ENCODE assay signal across 8 mouse cellular contexts in the genomic region with DNA sequence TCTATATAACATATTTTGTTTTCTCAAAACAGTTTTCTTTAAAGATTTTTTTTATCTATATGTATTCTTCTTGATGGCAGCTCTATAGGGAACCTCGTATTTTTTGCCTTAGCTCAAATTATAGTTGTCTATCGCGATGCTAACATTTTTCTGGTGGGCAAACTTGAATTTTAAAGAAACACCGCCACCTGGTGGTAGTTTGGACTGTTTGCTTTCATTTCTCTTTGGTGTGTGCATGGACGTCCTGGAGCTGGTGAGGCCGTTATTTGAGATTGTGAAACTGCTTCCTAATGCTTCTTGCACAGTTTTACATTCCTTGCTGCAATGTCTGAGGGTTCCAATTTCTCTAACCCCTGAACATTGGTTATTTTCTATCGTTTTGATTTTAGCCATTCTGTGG. TPM values are rescaled to one million over a fixed set of nuclear protein-coding genes. Genes with fewer than 3 reads are reported as not detected.
A peak's percentile ranks its signal among the peaks of the same experiment; 100 is the strongest.
DNase-seq lines count a peak whose midpoint lies in the region; ATAC-seq lines count a peak whose summit lies in the region.

No protein-coding gene starts in this region.

- WGBS in embryonic facial prominence, embryonic 10.5 days = 6% methylated on average over 7 of the region's 7 CpGs
- 6% methylated on average over 7 of the region's 7 CpGs for WGBS in heart, embryonic 14.5 days
- WGBS in neural tube, embryonic 13.5 days = 3% methylated on average over 7 of the region's 7 CpGs

- peak; percentile 87 for DNase-seq in CD4-positive, CD25-positive, alpha-beta regulatory T cell, adult 2 months (ENCODE audit: low read depth, low spot score)
- DNase-seq in adrenal gland, postnatal 25 days = peak; percentile 55
- peak; percentile 73 for DNase-seq in embryonic facial prominence, embryonic 10.5 days (ENCODE audit: low spot score)
- peak; percentile 87 for DNase-seq in layer of hippocampus, adult 11-12 months (ENCODE audit: low spot score)
- peak; percentile 47 to 74 for DNase-seq in lung, adult 18-20 months
- DNase-seq in testis, postnatal 14 days (ENCODE audit: low spot score) = peak; percentile 38

- no peaks in the 10 kb centered on the region for H3K4me1 ChIP-seq in embryonic facial prominence, embryonic 10.5 days
- H3K4me1 ChIP-seq in heart, embryonic 14.5 days (ENCODE audit: control insufficient read depth in 2 of 2, insufficient read depth in 2 of 2, low read length in 2 of 2) = no peaks in the 10 kb centered on the region
- no peaks in the 10 kb centered on the region for H3K4me1 ChIP-seq in neural tube, embryonic 13.5 days (replicated peaks)

- H3K27ac ChIP-seq in embryonic facial prominence, embryonic 10.5 days (replicated peaks) = no peak overlapping the region
- H3K27ac ChIP-seq in heart, embryonic 14.5 days (replicated peaks in 1 of 2; ENCODE audit: control insufficient read depth in 1 of 2, insufficient read depth in 1 of 2, low read depth in 2 of 2, low read length in 2 of 2) = no peak overlapping the region
- H3K27ac ChIP-seq in neural tube, embryonic 13.5 days (replicated peaks) = no peak overlapping the region

- H3K27me3 ChIP-seq in embryonic facial prominence, embryonic 10.5 days (replicated peaks; ENCODE audit: low read depth, poor library complexity, severe bottlenecking) = no peaks in the 10 kb centered on the region
- no peaks in the 10 kb centered on the region for H3K27me3 ChIP-seq in heart, embryonic 14.5 days (ENCODE audit: control insufficient read depth, insufficient read depth, low read length)
- no peaks in the 10 kb centered on the region for H3K27me3 ChIP-seq in neural tube, embryonic 13.5 days

- H3K9me3 ChIP-seq in embryonic facial prominence, embryonic 10.5 days = no peaks in the 10 kb centered on the region
- peaks cover 5% of the 10 kb centered on the region; the same call in 1 of the 2 replicates for H3K9me3 ChIP-seq in heart, embryonic 14.5 days (ENCODE audit: control insufficient read depth, low read length)
- no peaks in the 10 kb centered on the region for H3K9me3 ChIP-seq in neural tube, embryonic 13.5 days

- H3K4me2 ChIP-seq in heart, embryonic 14.5 days (ENCODE audit: low read length) = peak overlapping the region; percentile 36; the same call in 1 of the 2 replicates
- H3K4me2 ChIP-seq in neural tube, embryonic 13.5 days = no peak overlapping the region

- no peak for ATAC-seq in heart, embryonic 14.5 days (ENCODE audit: insufficient number of reproducible peaks, insufficient read depth, low FRiP score, low read depth)
- ATAC-seq in neural tube, embryonic 13.5 days (ENCODE audit: low read depth) = peak; percentile 32; the same call in 1 of the 2 replicates

- no peaks in the 10 kb centered on the region for H3K36me3 ChIP-seq in embryonic facial prominence, embryonic 10.5 days (replicated peaks)
- no peaks in the 10 kb centered on the region for H3K36me3 ChIP-seq in heart, embryonic 14.5 days (ENCODE audit: control insufficient read depth, insufficient read depth, low read length)
- H3K36me3 ChIP-seq in neural tube, embryonic 13.5 days = no peaks in the 10 kb centered on the region

- no peak overlapping the region for H3K4me3 ChIP-seq in embryonic facial prominence, embryonic 10.5 days
- H3K4me3 ChIP-seq in heart, embryonic 14.5 days (ENCODE audit: control insufficient read depth in 1 of 2, insufficient read depth in 1 of 2, low read depth in 1 of 2, low read length in 2 of 2) = no peak overlapping the region
- H3K4me3 ChIP-seq in neural tube, embryonic 13.5 days = no peak overlapping the region

- peak overlapping the region; percentile 28; the same call in 1 of the 2 replicates for H3K9ac ChIP-seq in heart, embryonic 14.5 days (ENCODE audit: low read length)
- H3K9ac ChIP-seq in neural tube, embryonic 13.5 days = no peak overlapping the region

RNA-seq across cellular contexts. Expression of gene Hsdl2, which starts 11.8 kb away (rescaled TPM):
- total RNA-seq in adrenal gland, postnatal 25 days (2021) = 65.0 and 77.2 TPM in 2 replicates
- polyA plus RNA-seq in embryonic facial prominence, embryonic 10.5 days (2016; fragmentation: Nextera tagmentation; extraction: Ambion mirVana) = 18.3 and 18.8 TPM in 2 replicates
- polyA plus RNA-seq in heart, embryonic 14.5 days (2014; fragmentation: Nextera tagmentation; extraction: Ambion mirVana) = 54.0 and 57.4 TPM in 2 replicates
- 50.5 and 50.7 TPM in 2 replicates for polyA plus RNA-seq in neural tube, embryonic 13.5 days (2015; fragmentation: Nextera tagmentation; extraction: Ambion mirVana)

RNA-seq across cellular contexts. Expression of gene Ptbp3, which starts 20.4 kb away (rescaled TPM):
- 119 and 128 TPM in 2 replicates for total RNA-seq in adrenal gland, postnatal 25 days (2021)
- polyA plus RNA-seq in embryonic facial prominence, embryonic 10.5 days (2016; fragmentation: Nextera tagmentation; extraction: Ambion mirVana) = 35.4 and 35.8 TPM in 2 replicates
- 37.7 and 38.1 TPM in 2 replicates for polyA plus RNA-seq in heart, embryonic 14.5 days (2014; fragmentation: Nextera tagmentation; extraction: Ambion mirVana)
- polyA plus RNA-seq in neural tube, embryonic 13.5 days (2015; fragmentation: Nextera tagmentation; extraction: Ambion mirVana) = 25.0 and 29.5 TPM in 2 replicates

RNA-seq across cellular contexts. Expression of gene E130308A19Rik, which starts 56.5 kb away (rescaled TPM):
- 19.8 and 21.0 TPM in 2 replicates for total RNA-seq in adrenal gland, postnatal 25 days (2021)
- 40.8 and 41.1 TPM in 2 replicates for polyA plus RNA-seq in embryonic facial prominence, embryonic 10.5 days (2016; fragmentation: Nextera tagmentation; extraction: Ambion mirVana)
- polyA plus RNA-seq in heart, embryonic 14.5 days (2014; fragmentation: Nextera tagmentation; extraction: Ambion mirVana) = 25.9 and 27.7 TPM in 2 replicates
- polyA plus RNA-seq in neural tube, embryonic 13.5 days (2015; fragmentation: Nextera tagmentation; extraction: Ambion mirVana) = 60.5 TPM in 2 replicates
